Mouse (Mus musculus) urinary bladder, postnatal 10 days (tissue): ENCODE data around the gene Gpatch3.

Experiments used
- DNase-seq: peaks from one replicate; pipeline ENCODE4 v3.0.0; 2022; ENCODE audit warnings: low spot score

Gene Gpatch3

DNA sequence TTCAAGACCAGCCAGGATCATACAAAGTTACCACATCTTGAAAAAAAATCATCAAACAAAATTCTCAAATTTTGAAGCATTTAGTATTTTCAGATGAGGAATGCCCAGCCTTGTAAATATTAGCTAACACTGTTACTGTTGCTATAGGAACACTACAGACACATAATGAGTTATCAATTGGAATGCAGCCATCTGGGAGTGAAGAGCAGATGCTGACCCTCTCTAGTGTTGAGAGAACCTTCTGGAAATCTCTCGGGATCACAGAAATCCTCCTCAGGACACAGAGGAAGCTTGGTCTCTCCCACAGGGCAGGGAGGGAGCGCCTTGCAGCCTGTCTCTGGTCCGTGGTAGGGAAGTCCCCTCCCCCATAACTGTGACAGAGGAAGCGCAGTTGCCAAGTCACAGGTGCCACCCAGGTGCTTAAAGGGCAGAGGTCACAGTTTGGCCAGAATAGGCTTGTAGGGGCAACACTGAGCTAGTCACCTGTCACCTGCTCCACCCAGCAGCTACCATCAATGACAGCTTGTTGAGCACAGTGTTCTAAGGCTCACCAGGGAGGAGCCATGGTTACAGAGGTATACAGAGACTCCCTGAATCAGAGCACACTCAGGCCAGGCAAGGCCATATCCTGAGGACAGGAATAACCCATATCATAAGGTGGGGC lies 45.1 kb downstream of the Gpatch3 start:
- no peak for DNase-seq

DNA sequence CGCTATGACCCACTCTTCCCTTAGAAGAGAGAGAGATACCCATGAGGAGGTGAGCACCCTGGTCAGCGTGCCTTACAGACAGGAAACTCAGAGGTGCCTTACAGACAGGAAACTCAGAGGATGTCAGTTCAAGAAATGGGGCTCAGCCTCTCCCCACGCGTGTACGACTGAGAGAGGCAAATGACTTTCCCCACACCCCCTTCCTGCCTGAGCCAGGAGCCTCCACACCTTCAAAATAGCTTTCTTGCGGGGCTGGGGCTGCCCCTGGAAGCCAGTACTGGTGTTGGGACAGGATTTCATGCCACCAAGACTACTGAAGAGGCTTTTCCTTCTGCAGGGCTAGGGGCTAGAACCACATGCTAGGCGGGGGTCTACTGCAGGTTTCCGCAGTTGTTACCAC lies 46.1 kb downstream of the Gpatch3 start:
- no peak for DNase-seq

DNA sequence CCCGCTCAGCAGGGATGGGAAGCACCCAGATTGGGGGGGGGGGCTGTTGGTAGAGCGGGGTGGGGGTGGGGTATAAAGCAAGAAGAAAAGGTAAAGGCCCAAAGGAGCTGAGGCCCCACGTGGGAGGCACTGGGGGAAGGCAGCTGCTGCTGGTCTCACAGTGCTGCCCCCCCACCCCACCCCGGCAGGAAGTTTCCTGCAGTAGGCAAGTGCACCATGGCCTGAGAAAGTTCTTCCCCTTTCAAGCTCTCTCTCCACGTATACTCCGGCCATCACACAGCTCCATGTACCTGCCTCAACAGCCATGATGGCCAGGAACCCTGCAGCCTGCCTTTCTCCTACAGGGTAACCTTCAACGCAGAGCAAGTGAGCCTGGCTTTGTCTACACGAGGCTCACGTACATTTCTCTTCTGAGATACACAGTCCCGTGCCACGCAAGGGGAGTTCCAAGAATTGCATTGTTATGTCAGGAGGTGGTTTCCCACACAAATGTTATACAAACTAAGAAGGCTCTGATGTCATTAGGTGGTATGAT lies 47.7 kb downstream of the Gpatch3 start:
- DNase-seq = no peak

DNA sequence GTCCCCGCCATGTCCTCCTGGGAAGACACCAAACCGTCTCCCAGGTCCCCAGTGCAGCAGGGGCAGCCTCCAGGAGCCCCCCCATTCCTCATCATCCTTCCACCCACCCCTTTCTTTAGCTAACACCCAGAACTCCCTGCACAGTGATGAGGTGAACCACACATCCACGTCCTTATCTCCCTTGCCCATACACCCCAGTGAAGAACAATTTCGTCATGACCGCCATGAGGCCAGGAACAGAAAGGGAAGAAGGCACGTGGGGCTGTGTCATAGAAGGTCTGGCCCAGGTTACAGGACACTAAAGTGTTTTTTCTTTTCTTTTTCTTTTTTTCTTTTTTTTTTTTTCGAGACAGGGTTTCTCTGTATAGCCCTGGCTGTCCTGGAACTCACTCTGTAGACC lies 50.3 kb downstream of the Gpatch3 start:
- DNase-seq = no peak

DNA sequence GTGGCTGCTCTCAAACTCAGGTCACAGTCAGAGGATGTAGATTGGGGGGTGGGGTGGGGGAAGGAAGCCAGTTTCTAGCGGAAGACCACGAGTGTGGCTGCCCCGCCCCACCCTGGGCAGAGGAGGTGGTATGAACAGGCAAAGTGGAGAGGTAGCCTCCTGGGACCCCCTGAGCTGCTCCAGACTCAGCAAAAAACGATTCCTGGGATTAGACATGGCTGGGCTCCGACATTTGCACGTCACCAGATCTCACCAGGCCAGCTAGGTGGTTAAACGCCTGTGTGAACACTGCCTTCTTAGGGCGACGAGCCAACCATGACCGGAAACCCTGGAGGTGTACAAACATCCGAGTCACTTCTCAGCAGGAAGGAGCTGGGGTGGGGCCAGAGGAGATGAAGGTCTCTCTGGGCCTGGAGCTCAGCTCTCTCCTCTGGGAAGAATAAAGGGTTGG lies 51.1 kb downstream of the Gpatch3 start:
- DNase-seq = no peak

DNA sequence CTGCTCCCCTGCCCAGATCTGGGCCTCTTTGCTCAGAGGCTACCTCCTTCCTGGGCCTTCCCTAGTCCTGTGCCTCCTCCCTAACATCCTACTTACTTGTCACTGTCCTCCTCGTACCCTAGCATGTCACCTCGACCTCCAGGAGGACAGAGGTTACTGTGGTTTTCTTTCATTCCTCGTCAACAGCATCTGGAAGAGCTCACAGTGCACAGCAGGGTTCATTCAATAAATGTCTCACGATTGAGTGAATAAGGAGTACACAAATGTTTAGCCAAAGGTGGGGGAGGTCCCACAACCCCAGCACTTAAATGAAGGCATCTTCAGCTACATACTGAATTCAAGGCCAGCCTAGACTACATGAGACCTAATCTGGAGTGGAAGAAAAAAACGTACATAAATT lies 51.7 kb downstream of the Gpatch3 start:
- DNase-seq = no peak

DNA sequence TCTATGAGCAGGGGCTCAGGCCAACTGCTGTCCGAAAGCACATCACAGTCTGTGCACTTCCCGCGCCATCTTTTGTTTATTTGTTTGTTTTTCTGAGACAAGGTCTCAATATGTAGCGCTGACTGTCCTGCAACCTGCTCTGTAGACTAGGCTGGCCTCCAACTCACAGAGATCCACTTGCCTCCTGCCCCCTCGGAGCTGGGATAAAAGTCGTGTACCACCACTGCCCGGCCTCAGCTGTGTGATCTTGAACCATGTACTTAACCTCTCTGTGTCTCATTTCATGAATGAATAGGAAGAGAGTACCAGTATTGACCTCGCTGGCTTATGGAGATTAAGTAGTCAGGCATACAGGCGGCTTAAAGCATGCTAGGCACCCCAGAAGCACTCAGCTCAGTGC lies 52.1 kb downstream of the Gpatch3 start:
- DNase-seq = no peak

DNA sequence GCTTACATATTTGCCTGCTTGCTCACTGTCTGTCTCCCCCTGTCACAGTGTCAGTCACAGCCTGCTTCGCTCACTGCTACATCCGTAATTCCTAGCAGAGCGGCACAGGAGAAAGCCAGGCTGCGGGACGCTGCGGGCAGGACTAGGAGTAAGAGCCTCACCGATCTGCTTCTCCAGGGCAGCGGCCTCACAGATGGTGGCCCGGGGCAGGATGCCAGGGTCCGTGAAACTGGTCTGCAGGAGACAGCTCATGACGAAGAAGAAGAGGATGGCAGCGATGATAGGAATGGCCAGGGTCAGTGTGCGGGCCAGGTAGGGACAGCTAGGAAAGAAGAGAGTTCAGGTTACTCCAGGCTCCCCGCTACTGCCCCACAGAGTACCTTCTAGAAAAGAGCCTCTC lies 52.5 kb downstream of the Gpatch3 start:
- no peak for DNase-seq

DNA sequence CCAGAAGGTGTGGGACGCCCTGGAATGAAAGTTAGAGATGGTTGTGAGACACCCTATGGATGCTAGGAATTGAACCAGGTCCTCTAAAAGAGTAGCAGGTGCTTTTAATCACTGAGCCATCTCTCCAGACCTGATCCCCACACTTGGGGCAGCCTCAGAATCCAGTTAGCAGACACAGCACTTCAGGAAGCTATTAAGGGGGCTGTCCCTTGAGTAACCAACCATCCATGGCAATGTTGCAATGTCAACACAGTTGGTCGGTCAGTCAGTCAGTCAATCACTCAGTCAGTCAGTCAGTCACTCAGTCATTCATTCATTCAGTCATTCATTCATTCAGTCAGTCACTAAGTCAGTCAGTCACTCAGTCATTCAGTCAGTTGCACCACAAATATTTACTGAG lies 54.0 kb downstream of the Gpatch3 start:
- DNase-seq = no peak

DNA sequence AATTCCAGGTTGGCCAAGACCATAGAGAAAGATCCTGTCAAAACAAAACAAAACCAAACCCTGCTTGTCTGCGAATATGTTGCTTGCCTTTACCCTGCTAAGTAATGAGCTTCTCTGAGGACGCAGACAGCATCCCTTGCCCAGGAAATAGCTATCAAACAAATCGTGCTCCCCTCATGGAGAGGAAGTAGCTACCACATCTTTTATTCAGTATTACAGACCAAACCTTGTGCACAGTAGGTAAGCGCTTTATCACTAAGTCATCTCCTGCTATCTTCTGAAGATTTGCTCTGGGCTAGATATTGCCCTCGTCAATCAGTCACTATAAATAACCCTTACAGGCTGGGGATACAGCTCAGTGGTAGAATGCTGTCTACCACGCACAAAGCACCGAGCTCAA lies 54.6 kb downstream of the Gpatch3 start:
- no peak for DNase-seq

DNA sequence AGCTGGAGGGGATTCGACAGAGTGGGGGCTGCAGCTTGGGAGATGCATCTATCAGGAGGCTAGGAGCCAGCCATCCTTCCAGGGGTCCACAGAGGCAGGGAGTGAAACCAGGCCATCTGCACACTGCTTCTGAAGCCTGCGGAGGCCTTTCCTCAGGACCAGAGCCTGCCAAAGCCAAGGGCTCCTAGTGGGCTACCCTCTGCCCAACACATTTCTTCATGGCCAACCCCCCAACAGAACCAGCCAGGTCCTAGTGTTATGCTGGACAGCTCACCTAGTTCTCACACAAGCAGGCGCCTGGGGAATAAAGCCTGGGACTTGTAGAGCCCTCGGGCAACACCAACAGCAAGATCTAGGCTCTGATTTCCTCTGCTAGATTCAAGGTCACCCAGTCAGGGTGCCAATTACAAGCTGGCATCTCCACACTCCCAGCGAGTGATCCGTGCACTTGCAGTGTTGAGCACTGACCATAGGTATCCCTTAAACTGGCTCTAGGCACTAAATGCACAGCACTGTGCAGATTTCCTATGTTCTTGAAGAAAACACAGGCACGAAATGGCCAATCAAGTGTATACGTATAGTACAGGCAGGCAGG lies 55.9 kb downstream of the Gpatch3 start:
- no peak for DNase-seq

DNA sequence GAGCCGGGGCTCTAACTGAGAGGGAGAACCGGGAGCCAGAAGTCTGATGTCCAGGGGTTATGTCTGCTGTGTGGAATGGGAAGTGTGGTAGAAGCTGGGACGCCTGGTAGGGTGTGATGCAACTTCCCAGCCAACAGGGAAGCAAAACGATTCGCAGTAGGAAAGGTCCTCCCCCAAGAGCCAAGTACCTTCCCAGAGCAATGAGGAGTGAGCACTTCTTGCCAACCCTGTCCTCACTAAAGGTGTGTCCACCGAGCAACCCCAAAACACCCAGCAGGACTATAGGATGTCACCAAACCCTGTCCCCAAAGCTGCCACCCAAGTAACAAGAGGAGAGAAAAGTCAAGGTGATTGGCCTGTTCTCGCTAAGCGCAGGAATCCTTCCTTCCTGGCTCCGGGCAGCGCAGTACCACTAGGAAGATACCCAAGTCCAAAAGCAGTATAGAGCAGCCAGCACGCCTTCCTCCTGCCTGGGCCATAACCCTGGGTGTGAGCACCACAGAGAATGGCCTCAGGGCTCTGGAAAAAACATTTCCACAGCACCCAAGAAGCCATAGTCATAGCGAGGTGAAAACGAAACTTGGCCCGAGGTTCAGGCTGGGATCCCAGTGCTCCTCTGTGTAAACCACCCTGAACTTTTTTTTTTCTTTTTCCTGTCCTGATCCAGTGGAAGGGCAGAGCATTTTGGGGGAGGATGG lies 56.7 kb downstream of the Gpatch3 start:
- no peak for DNase-seq

DNA sequence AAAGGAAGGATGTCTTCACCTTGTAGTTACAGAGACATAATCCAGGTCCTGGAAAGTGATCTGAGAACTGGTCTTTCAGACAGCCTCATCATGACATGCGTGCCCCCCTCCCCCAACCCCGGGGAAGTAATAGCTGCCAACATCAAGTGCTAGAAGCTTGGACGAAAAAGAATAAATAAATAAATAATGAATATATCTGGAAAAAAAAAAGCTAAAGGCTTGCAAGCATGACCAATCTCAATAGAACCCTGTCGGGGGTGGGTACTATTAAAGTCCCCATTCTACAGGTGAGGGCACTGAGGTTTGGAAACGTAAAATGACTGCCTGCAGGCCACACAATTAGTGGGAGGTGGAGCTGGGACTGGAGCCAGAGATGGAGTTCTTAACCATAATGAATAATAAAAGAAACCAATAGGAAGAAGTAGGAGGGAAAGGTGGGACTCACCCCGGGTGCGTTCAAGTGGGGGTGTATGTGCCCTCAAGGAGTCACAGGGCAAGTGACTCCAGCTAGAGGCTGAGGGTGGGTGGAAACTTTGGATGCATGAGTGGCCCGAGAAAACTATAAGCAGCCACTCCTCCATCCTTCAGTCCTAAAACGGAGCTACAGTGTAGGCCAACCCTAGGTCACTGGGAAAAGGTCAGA lies 57.3 kb downstream of the Gpatch3 start:
- DNase-seq = no peak

DNA sequence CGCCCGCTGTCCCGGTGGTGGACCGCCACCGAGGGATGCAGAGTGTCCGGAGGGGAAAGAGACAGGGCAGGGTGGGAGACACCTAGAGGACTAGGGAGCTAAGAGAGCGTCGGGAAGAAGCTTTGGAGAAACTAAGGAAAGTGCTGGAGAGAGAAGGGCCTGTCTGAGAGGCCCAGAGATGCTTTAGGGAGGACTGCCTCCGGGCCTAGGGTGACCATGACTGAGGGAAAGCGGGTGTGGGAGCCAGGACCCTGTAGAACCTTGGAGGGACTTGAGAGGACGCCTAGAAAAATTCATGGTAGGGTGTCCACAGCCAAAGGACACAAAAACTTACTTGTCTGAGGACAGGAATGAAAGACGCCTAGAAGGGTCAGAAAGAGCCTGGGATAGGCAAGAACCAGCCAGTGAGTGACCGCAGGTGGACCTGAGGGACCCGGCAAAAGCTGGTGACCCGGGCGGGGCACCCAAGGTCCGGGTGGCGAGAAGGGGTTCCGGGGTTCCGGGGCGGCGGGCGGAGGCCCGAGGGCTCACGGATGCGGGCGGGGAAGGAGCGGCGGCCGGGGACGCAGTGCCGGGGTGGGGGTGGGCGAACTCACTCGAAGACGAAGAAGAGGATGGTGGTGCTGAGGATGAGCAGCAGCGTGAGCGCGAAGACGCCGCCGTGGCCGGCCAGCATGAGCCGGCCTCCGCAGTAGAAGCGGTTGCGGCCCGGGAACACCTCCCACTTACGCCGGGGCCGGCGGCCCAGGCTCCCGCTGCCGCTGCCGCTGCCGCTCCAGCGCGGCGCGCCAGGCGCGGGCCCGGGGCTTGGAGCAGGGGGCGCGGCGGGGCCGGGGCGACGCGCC lies 58.2 kb downstream of the Gpatch3 start:
- DNase-seq = no peak

DNA sequence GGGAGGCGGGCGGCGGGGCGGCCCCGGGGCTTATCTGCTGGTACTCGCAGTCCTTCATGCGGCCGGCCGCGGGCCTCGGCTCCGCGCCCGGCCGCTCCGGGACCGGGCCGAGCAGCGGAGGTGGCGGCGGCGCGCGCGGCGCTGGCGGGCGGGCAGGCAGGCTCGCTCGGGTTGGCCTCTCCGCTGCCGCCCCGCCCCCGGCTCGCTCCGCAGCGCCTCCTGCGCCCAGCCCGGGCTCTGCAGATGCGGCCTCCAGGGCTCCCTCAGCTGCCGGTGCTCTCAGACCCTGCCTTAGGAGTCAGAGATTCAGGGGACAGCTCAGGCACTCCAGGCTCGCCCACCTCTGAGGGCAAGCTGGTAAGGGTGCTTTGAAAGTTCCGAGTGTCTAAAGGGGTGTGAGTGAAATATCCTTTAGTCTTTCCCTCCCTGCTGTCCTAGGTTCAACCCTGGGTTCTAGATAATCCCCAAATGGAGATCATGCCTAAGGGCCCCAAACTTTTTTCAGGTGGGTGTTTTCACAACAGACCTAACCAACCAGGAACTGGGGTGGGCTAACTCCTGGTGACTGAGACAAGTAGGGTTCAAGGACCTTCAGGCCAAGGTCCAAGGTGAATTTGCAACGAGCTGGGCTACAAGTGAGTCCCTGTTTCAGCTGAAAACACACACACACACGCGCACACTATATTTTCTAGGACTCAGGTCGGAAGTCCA lies 58.9 kb downstream of the Gpatch3 start:
- peak; percentile 46 for DNase-seq
